Mouse (Mus musculus): ENCODE results near the gene Spns3. TPM values are rescaled to one million over a fixed set of nuclear protein-coding genes. Genes with fewer than 3 reads are reported as not detected.

Gene Spns3
- total and polyA plus RNA-seq, 2 experiments, result under 0.01 to 0.06 TPM

- Histone ChIP-seq H3K4me1 (ENCODE audit: control insufficient read depth, insufficient read depth, low read length) (peaks cover 12% of the 10 kb centered on the region; the same call in 1 of the 2 replicates), H3K27me3 (ENCODE audit: control insufficient read depth, insufficient read depth, low read length) (no peaks in the 10 kb centered on the region), H3K4me3 (ENCODE audit: insufficient read depth, low read depth, low read length) (peak overlapping the region; percentile 38), H3K27ac (replicated peaks; ENCODE audit: insufficient read depth, low read depth, low read length) (no peak overlapping the region), H3K36me3 (ENCODE audit: control insufficient read depth, insufficient read depth, low read length) (no peaks in the 10 kb centered on the region), H3K9ac (ENCODE audit: low read depth, low read length) (peak overlapping the region; percentile 35), H3K79me2 (ENCODE audit: control insufficient read depth, insufficient read depth, low read length) (no peaks in the 10 kb centered on the region)
- WGBS, result 40% methylated on average over 7 of the region's 7 CpGs
- TF ChIP-seq POLR2A (IDR thresholded peaks at IDR 0.05; ENCODE audit: extremely low read depth, insufficient read depth, low read length), result no peak
- no peak for TF ChIP-seq CTCF (IDR thresholded peaks at IDR 0.05; ENCODE audit: low read depth, low read length)
- DNase-seq (ENCODE audit: extremely low read depth, low read depth, low spot score), result no peak
Observed at GRCm38 (mm10) chr11:72576111-72576465, 25.8 kb upstream of the Spns3 start.

DNA sequence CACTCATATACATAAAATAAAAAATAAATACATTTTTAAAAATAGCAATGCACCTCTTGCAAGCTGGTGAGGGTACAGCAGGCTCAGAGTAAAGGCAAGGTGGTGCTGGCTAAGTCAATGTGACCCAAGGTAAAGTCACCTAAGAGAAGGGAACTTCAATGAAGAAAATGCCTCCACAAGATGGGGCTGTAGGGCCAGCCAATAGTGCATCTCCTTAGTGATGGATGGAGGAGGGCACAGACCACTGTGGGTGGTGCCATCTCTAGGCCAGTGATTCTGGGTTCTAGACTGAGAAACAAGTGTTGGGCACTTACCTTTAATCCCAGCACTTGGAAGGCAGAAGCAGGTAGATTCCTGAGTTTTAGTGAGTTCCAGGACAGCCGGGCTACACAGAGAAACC is 23.5 kb upstream of the Spns3 start:
- peaks cover 14% of the 10 kb centered on the region for H3K4me1 ChIP-seq (ENCODE audit: control insufficient read depth, insufficient read depth, low read length)
- WGBS, result 97% methylated on average over 1 of the region's 1 CpGs
- H3K27me3 ChIP-seq (ENCODE audit: control insufficient read depth, insufficient read depth, low read length), result no peaks in the 10 kb centered on the region
- no peak overlapping the region for H3K4me3 ChIP-seq (ENCODE audit: insufficient read depth, low read depth, low read length)
- H3K36me3 ChIP-seq (ENCODE audit: control insufficient read depth, insufficient read depth, low read length), result no peaks in the 10 kb centered on the region
- no peak for TF ChIP-seq POLR2A (IDR thresholded peaks at IDR 0.05; ENCODE audit: extremely low read depth, insufficient read depth, low read length)
- peak; percentile 65 for TF ChIP-seq CTCF (IDR thresholded peaks at IDR 0.05; ENCODE audit: low read depth, low read length)
- H3K79me2 ChIP-seq (ENCODE audit: control insufficient read depth, insufficient read depth, low read length), result no peaks in the 10 kb centered on the region
- no peak overlapping the region for H3K9ac ChIP-seq (ENCODE audit: low read depth, low read length)
- peak; percentile 51 for DNase-seq (ENCODE audit: extremely low read depth, low read depth, low spot score)
- no peak overlapping the region for H3K27ac ChIP-seq (replicated peaks; ENCODE audit: insufficient read depth, low read depth, low read length)

- peak; percentile 76 for DNase-seq (ENCODE audit: extremely low read depth, low read depth, low spot score)
- peaks cover 3% of the 10 kb centered on the region for H3K4me1 ChIP-seq (ENCODE audit: control insufficient read depth, insufficient read depth, low read length)
- 3% methylated on average over 18 of the region's 18 CpGs for WGBS
- H3K9ac ChIP-seq (ENCODE audit: low read depth, low read length), result no peak overlapping the region
- H3K79me2 ChIP-seq (ENCODE audit: control insufficient read depth, insufficient read depth, low read length), result no peaks in the 10 kb centered on the region
- no peaks in the 10 kb centered on the region for H3K27me3 ChIP-seq (ENCODE audit: control insufficient read depth, insufficient read depth, low read length)
- no peaks in the 10 kb centered on the region for H3K36me3 ChIP-seq (ENCODE audit: control insufficient read depth, insufficient read depth, low read length)
- H3K27ac ChIP-seq (replicated peaks; ENCODE audit: insufficient read depth, low read depth, low read length), result no peak overlapping the region
- H3K4me3 ChIP-seq (ENCODE audit: insufficient read depth, low read depth, low read length), result no peak overlapping the region
- peak; percentile 68 for TF ChIP-seq CTCF (IDR thresholded peaks at IDR 0.05; ENCODE audit: low read depth, low read length)
- TF ChIP-seq POLR2A (IDR thresholded peaks at IDR 0.05; ENCODE audit: extremely low read depth, insufficient read depth, low read length), result no peak
Observed at GRCm38 (mm10) chr11:72570319-72570979, 20.1 kb upstream of the Spns3 start.

GRCm38 (mm10) chr11:72569671-72570318 is 19.5 kb upstream of the Spns3 start:
- H3K36me3 ChIP-seq (ENCODE audit: control insufficient read depth, insufficient read depth, low read length), result no peaks in the 10 kb centered on the region
- TF ChIP-seq POLR2A (IDR thresholded peaks at IDR 0.05; ENCODE audit: extremely low read depth, insufficient read depth, low read length), result no peak
- TF ChIP-seq CTCF (IDR thresholded peaks at IDR 0.05; ENCODE audit: low read depth, low read length), result no peak
- no peak overlapping the region for H3K9ac ChIP-seq (ENCODE audit: low read depth, low read length)
- no peaks in the 10 kb centered on the region for H3K27me3 ChIP-seq (ENCODE audit: control insufficient read depth, insufficient read depth, low read length)
- WGBS, result 57% methylated on average over 11 of the region's 11 CpGs
- peak; percentile 57 for DNase-seq (ENCODE audit: extremely low read depth, low read depth, low spot score)
- H3K4me1 ChIP-seq (ENCODE audit: control insufficient read depth, insufficient read depth, low read length), result peaks cover 3% of the 10 kb centered on the region
- H3K27ac ChIP-seq (replicated peaks; ENCODE audit: insufficient read depth, low read depth, low read length), result no peak overlapping the region
- no peak overlapping the region for H3K4me3 ChIP-seq (ENCODE audit: insufficient read depth, low read depth, low read length)
- H3K79me2 ChIP-seq (ENCODE audit: control insufficient read depth, insufficient read depth, low read length), result no peaks in the 10 kb centered on the region

DNA sequence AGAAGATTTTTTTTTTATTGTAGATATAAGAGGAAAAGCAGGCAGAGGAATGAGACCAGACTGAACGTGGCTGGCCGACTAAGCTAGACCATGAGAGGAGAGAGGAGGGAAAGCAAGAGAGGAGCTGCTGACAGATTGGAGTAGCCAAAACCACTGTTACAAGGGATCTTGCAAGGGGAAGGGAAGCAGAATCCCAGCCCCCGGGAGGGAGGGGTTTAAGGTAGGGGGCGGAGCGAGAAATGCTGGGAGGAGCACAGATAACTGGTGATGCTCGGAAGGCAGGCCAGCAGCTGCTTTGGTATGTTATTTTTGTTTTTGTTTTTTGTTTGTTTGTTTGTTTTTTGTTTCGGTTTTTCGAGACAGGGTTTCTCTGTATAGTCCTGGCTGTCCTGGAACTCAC is 18.7 kb upstream of the Spns3 start:
- no peak for TF ChIP-seq CTCF (IDR thresholded peaks at IDR 0.05; ENCODE audit: low read depth, low read length)
- TF ChIP-seq POLR2A (IDR thresholded peaks at IDR 0.05; ENCODE audit: extremely low read depth, insufficient read depth, low read length), result no peak
- no peaks in the 10 kb centered on the region for H3K27me3 ChIP-seq (ENCODE audit: control insufficient read depth, insufficient read depth, low read length)
- peaks cover 3% of the 10 kb centered on the region for H3K4me1 ChIP-seq (ENCODE audit: control insufficient read depth, insufficient read depth, low read length)
- no peaks in the 10 kb centered on the region for H3K36me3 ChIP-seq (ENCODE audit: control insufficient read depth, insufficient read depth, low read length)
- H3K9ac ChIP-seq (ENCODE audit: low read depth, low read length), result no peak overlapping the region
- no peak for DNase-seq (ENCODE audit: extremely low read depth, low read depth, low spot score)
- H3K27ac ChIP-seq (replicated peaks; ENCODE audit: insufficient read depth, low read depth, low read length), result no peak overlapping the region
- no peaks in the 10 kb centered on the region for H3K79me2 ChIP-seq (ENCODE audit: control insufficient read depth, insufficient read depth, low read length)
- H3K4me3 ChIP-seq (ENCODE audit: insufficient read depth, low read depth, low read length), result no peak overlapping the region
- 66% methylated on average over 8 of the region's 8 CpGs for WGBS

DNA sequence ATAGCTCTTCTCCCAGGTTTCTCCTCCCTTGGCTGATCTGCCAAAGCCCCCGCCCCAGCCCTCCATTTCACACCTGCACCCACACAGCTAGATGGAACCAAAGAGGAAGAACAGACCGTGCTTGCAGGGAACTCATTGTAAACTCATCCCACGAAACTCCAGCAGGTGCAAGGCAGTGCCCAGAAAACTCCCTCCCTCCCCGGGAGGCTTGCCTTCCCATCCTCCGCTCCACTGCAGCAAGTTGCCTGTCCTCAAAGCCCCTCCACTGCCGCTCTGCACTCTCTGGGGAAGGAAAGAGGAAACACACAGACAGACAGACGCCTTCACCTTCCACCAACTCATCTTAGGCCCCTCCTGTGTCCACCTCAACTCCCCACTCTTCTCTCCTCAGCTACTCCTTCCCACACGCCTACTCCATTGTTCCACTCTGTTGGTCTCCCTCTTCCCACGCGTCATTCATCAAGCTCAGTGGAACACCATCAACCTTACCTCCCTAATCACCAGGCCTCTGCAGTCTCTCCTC is 16.6 kb upstream of the Spns3 start:
- no peak overlapping the region for H3K9ac ChIP-seq (ENCODE audit: low read depth, low read length)
- peaks cover 3% of the 10 kb centered on the region for H3K4me1 ChIP-seq (ENCODE audit: control insufficient read depth, insufficient read depth, low read length)
- WGBS, result 73% methylated on average over 10 of the region's 10 CpGs
- no peak overlapping the region for H3K27ac ChIP-seq (replicated peaks; ENCODE audit: insufficient read depth, low read depth, low read length)
- no peak for TF ChIP-seq POLR2A (IDR thresholded peaks at IDR 0.05; ENCODE audit: extremely low read depth, insufficient read depth, low read length)
- TF ChIP-seq CTCF (IDR thresholded peaks at IDR 0.05; ENCODE audit: low read depth, low read length), result no peak
- H3K79me2 ChIP-seq (ENCODE audit: control insufficient read depth, insufficient read depth, low read length), result no peaks in the 10 kb centered on the region
- H3K4me3 ChIP-seq (ENCODE audit: insufficient read depth, low read depth, low read length), result no peak overlapping the region
- no peak for DNase-seq (ENCODE audit: extremely low read depth, low read depth, low spot score)
- no peaks in the 10 kb centered on the region for H3K36me3 ChIP-seq (ENCODE audit: control insufficient read depth, insufficient read depth, low read length)
- H3K27me3 ChIP-seq (ENCODE audit: control insufficient read depth, insufficient read depth, low read length), result no peaks in the 10 kb centered on the region
